Mouse (Mus musculus): ENCODE measurements around the gene Agbl5.

DNA sequence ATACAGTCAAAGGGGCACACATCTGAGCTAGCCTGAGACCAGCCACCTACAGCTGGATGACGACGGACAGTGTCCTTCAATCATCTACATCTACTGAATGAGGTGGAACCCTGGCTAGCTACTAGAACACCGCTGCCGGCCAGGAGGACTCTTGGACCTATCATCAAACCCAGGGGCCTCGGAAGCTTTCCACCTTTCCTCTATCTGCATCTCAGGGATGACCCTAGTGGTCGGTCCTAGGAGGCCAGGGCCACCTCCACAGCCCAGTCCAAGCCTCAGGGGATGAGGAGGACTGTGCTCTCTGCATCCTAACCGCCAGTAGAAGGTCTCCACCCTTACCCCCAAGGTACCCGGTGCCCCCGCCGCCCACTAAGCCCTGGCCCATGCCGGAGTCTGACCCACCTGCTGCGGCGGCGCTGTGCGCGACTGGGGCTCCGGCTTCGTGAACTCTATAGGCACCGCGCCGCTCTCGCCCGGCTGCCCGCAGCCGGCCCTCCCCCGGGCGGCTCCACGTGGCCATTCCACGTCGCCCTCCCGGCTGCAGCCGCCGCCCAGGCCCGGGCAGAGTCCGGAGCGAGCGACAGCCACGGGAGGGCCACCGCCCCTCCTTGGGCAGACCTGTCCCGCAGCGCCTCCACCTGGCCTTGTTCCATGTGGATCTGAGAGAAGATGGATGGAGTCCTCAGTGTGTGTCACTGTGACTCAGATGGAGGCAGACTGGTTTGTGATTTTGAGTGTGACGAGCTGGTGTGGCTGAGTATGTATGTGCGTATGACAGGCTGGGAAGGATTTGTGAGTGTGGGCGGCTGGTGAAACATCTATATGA is 56.7 kb downstream of the Agbl5 start, which contains the start of gene Cgref1:
- TF ChIP-seq CTCF (conservative IDR thresholded peaks at IDR 0.05; ENCODE audit: low read length) (no peak), POU5F1 (IDR thresholded peaks at IDR 0.05; ENCODE audit: borderline replicate concordance, low read length) (no peak)

Data from E14TG2a.4 (cell line).